Mouse (Mus musculus): Measurements from ENCODE around the gene Arl1. TPM values are rescaled to one million over a fixed set of nuclear protein-coding genes. Genes with fewer than 3 reads are reported as not detected.
"Not testable (repeated sequence)": the region's sequence is repeated elsewhere in the genome, so short reads cannot be mapped to it uniquely, and the experiment has no call there.

Gene Arl1
- polyA plus RNA-seq, 1 experiment from 2014 or later = 186 TPM

GRCm38 (mm10) chr10:88780716-88781115, 50.1 kb downstream of the Arl1 start:
- 88% methylated on average over 4 of the region's 4 CpGs for WGBS
- ATAC-seq (ENCODE audit: low FRiP score, low TSS enrichment) = no peak

GRCm38 (mm10) chr10:88783135-88783534, 52.5 kb downstream of the Arl1 start:
- H3K4me1 ChIP-seq (ENCODE audit: control insufficient read depth, insufficient read depth, low read length); H3K9ac ChIP-seq (ENCODE audit: low read depth, low read length); H3K4me3 ChIP-seq (ENCODE audit: low read length); H3K27me3 ChIP-seq (ENCODE audit: control insufficient read depth, insufficient read depth, low read length); H3K9me3 ChIP-seq (ENCODE audit: control insufficient read depth, low read length); H3K4me2 ChIP-seq (replicated peaks; ENCODE audit: low read depth, low read length); H3K27ac ChIP-seq (ENCODE audit: low read depth, low read length); ATAC-seq (ENCODE audit: low FRiP score, low TSS enrichment): not testable (repeated sequence)
- peaks cover 41% of the 10 kb centered on the region for H3K36me3 ChIP-seq (ENCODE audit: control insufficient read depth, insufficient read depth, low read length)
- WGBS = 93% methylated on average over 2 of the region's 2 CpGs

More at GRCm38 (mm10) chr10:88780716-88781115, 50.1 kb downstream of the Arl1 start:
- Histone ChIP-seq H3K4me3 (ENCODE audit: low read length) (no peak overlapping the region), H3K9me3 (ENCODE audit: control insufficient read depth, low read length) (no peaks in the 10 kb centered on the region), H3K4me2 (replicated peaks; ENCODE audit: low read depth, low read length) (no peak overlapping the region), H3K9ac (ENCODE audit: low read depth, low read length) (no peak overlapping the region), H3K36me3 (ENCODE audit: control insufficient read depth, insufficient read depth, low read length) (peaks cover 41% of the 10 kb centered on the region), H3K27ac (ENCODE audit: low read depth, low read length) (no peak overlapping the region), H3K4me1 (ENCODE audit: control insufficient read depth, insufficient read depth, low read length) (no peaks in the 10 kb centered on the region), H3K27me3 (ENCODE audit: control insufficient read depth, insufficient read depth, low read length) (no peaks in the 10 kb centered on the region)

DNA sequence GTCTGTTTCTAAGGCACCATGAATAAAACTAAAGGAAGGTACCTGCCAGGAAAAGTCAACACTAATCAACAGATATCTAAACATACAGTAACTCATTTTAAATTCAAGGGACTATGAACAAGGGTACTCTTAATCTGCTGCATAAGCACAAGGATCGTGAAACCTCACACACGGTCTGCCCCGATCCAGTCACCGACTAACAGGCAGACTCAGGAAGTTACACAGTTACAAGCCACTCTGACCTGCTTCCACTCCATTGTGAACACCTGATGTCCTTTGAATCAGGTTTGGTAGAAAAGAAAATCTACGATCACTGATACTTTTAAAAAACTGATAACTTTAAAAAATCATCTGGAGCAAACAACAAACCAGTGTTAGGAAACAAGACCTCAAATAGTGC, 53.3 kb downstream of the Arl1 start:
- H3K27ac ChIP-seq (ENCODE audit: low read depth, low read length) = no peak overlapping the region

GRCm38 (mm10) chr10:88784513-88784931, 53.9 kb downstream of the Arl1 start:
- Histone ChIP-seq H3K36me3 (ENCODE audit: control insufficient read depth, insufficient read depth, low read length) (peaks cover 42% of the 10 kb centered on the region), H3K9ac (ENCODE audit: low read depth, low read length) (no peak overlapping the region), H3K27me3 (ENCODE audit: control insufficient read depth, insufficient read depth, low read length) (no peaks in the 10 kb centered on the region), H3K4me2 (replicated peaks; ENCODE audit: low read depth, low read length) (no peak overlapping the region), H3K27ac (ENCODE audit: low read depth, low read length) (no peak overlapping the region), H3K9me3 (ENCODE audit: control insufficient read depth, low read length) (no peaks in the 10 kb centered on the region), H3K4me1 (ENCODE audit: control insufficient read depth, insufficient read depth, low read length) (no peaks in the 10 kb centered on the region), H3K4me3 (ENCODE audit: low read length) (no peak overlapping the region)
- 47% methylated on average over 5 of the region's 5 CpGs for WGBS
- ATAC-seq (ENCODE audit: low FRiP score, low TSS enrichment) = no peak

More for the DNA sequence above, 53.3 kb downstream of the Arl1 start:
- ATAC-seq (ENCODE audit: low FRiP score, low TSS enrichment) = no peak
- H3K27me3 ChIP-seq (ENCODE audit: control insufficient read depth, insufficient read depth, low read length) = no peaks in the 10 kb centered on the region
- H3K4me3 ChIP-seq (ENCODE audit: low read length) = no peak overlapping the region
- no peaks in the 10 kb centered on the region for H3K4me1 ChIP-seq (ENCODE audit: control insufficient read depth, insufficient read depth, low read length)
- WGBS = 85% methylated on average over 5 of the region's 5 CpGs
- H3K9ac ChIP-seq (ENCODE audit: low read depth, low read length) = no peak overlapping the region
- peaks cover 42% of the 10 kb centered on the region for H3K36me3 ChIP-seq (ENCODE audit: control insufficient read depth, insufficient read depth, low read length)
- no peak overlapping the region for H3K4me2 ChIP-seq (replicated peaks; ENCODE audit: low read depth, low read length)
- no peaks in the 10 kb centered on the region for H3K9me3 ChIP-seq (ENCODE audit: control insufficient read depth, low read length)

DNA sequence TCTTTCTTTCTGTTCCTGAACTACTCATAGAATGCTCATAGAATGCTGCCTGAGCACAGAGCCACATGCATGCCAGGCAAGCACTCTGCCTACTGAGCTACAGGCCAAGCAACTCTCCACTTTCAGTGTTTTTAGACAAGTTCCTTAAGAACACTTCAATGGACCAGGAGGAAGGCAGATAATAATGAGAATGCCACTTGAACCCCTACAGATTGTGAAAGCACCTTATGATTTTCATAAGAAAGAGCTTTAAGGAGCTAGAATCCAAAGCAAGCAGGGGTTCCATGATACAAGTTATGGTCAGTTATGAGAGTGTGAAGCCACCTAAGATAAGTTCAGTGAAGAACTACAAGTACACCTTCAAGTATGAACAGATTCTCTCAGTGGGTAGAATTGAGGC, 63.0 kb downstream of the Arl1 start:
- Histone ChIP-seq H3K4me1 (ENCODE audit: control insufficient read depth, insufficient read depth, low read length) (no peaks in the 10 kb centered on the region), H3K9me3 (ENCODE audit: control insufficient read depth, low read length) (no peaks in the 10 kb centered on the region), H3K27me3 (ENCODE audit: control insufficient read depth, insufficient read depth, low read length) (no peaks in the 10 kb centered on the region), H3K9ac (ENCODE audit: low read depth, low read length) (no peak overlapping the region), H3K4me2 (replicated peaks; ENCODE audit: low read depth, low read length) (no peak overlapping the region), H3K27ac (ENCODE audit: low read depth, low read length) (no peak overlapping the region), H3K4me3 (ENCODE audit: low read length) (no peak overlapping the region), H3K36me3 (ENCODE audit: control insufficient read depth, insufficient read depth, low read length) (peaks cover 72% of the 10 kb centered on the region)
- no peak for ATAC-seq (ENCODE audit: low FRiP score, low TSS enrichment)

Other genes starting within 250 kb of the Arl1 start
- gene Chpt1, start 226.8 kb upstream of the Arl1 start, polyA plus RNA-seq (2014; fragmentation: Nextera tagmentation; extraction: Ambion mirVana) = 27.8 and 35.8 TPM in 2 replicates
- gene Mybpc1, start 125.7 kb upstream of the Arl1 start, polyA plus RNA-seq (2014; fragmentation: Nextera tagmentation; extraction: Ambion mirVana) = 1.5 and 1.9 TPM in 2 replicates
- 0.26 and 0.43 TPM in 2 replicates for gene Spic, start 45.8 kb upstream of the Arl1 start, polyA plus RNA-seq (2014; fragmentation: Nextera tagmentation; extraction: Ambion mirVana)
- gene Utp20, start 95.9 kb downstream of the Arl1 start, polyA plus RNA-seq (2014; fragmentation: Nextera tagmentation; extraction: Ambion mirVana) = 20.4 and 29.9 TPM in 2 replicates
- gene Slc5a8, start 155.1 kb downstream of the Arl1 start, polyA plus RNA-seq (2014; fragmentation: Nextera tagmentation; extraction: Ambion mirVana) = 1.2 and 3.7 TPM in 2 replicates